Mouse (Mus musculus): ENCODE measurements around the gene Pcgf5. TPM values are rescaled to one million over a fixed set of nuclear protein-coding genes. Genes with fewer than 3 reads are reported as not detected.

The Pcgf5 gene
- 8.1 and 9.4 TPM in 2 replicates for polyA plus RNA-seq (2014; fragmentation: Nextera tagmentation; extraction: Ambion mirVana)

DNA sequence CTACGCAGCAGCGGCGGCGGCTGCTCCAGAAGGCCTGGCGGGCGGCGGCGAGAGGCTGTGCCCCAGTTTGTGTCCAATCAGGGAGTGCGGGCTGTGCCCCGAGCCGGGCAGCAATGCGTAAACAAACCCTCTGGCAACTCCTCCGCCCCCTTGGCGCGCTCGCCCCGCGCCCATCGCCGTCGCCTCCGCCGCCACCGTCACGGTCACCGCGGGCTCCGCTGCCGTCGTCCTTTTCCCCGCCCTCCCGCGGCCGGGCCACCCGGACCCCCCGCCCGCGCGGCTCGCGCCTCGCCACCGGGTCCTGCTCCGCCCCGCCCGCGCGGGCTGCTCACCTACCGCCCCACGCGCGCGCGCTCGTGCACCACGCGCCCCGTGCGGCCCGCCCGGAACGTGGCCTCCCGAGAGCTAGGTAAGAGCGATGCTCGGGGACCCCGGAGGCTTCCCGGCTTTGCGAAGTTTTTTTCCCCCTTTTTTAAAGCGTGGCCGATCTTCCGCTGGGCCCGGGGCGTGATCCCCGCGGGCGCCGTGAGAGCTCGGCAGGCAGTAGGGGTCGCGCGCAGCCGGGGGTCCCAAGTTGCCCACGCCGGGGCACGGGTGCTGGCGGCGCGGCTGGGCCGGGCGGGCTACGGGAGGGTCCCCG is at the start of gene Pcgf5:
TSS of gene Pcgf5 (plus strand) at position 149 of the 640 bp plus-strand sequence.
- Histone ChIP-seq H3K36me3 (ENCODE audit: control insufficient read depth, insufficient read depth, low read length) (no peaks in the 10 kb centered on the region), H3K9me3 (ENCODE audit: control insufficient read depth, low read length) (no peaks in the 10 kb centered on the region), H3K4me3 (ENCODE audit: low read depth, low read length) (peak within 1 kb of the TSS; percentile 73), H3K9ac (ENCODE audit: low read length) (peak within 1 kb of the TSS; percentile 45), H3K4me2 (ENCODE audit: low read depth) (peak within 1 kb of the TSS; percentile 100), H3K27me3 (ENCODE audit: control insufficient read depth, insufficient read depth, low read length) (peaks cover 39% of the 10 kb centered on the region), H3K4me1 (ENCODE audit: control insufficient read depth, insufficient read depth, low read length) (0 out of 2 replicates have a peak, but pooled peaks cover 3% of the 10 kb centered on the region), H3K27ac (ENCODE audit: low read depth, low read length) (no peak within 1 kb of the TSS)
- peak; percentile 67 for DNase-seq (ENCODE audit: low spot score)
- peak; percentile 76 for ATAC-seq (ENCODE audit: insufficient read depth, low FRiP score, low TSS enrichment)
- under 1% methylated on average over 47 of the region's 92 CpGs for WGBS

DNA sequence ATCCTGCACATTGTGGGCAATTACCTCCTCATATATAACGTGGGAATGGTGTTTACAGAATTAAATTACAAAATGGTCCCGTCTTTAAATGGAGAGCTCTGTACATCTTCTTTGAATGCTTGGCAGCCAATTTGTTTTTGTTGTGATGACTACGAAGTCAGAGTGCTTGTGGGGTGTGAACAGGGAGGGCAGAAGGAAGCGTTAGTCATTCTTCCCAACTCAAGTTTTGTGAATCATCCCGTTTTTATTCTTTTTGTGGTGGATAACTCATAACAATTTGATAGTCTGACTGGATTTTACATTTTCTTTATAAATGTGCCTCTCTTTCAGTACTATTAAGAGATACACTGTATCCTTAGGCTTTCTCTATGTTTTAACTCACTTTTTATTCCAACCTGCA is 42.6 kb upstream of the Pcgf5 start:
- Histone ChIP-seq H3K27me3 (ENCODE audit: control insufficient read depth, insufficient read depth, low read length) (no peaks in the 10 kb centered on the region), H3K36me3 (ENCODE audit: control insufficient read depth, insufficient read depth, low read length) (no peaks in the 10 kb centered on the region), H3K27ac (ENCODE audit: low read depth, low read length) (no peak overlapping the region), H3K4me2 (ENCODE audit: low read depth) (no peak overlapping the region), H3K9ac (ENCODE audit: low read length) (no peak overlapping the region), H3K4me1 (ENCODE audit: control insufficient read depth, insufficient read depth, low read length) (no peaks in the 10 kb centered on the region), H3K4me3 (ENCODE audit: low read depth, low read length) (no peak overlapping the region), H3K9me3 (ENCODE audit: control insufficient read depth, low read length) (no peaks in the 10 kb centered on the region)
- WGBS, result 79% methylated on average over 5 of the region's 5 CpGs
- ATAC-seq (ENCODE audit: insufficient read depth, low FRiP score, low TSS enrichment), result no peak
- DNase-seq (ENCODE audit: low spot score), result no peak

DNA sequence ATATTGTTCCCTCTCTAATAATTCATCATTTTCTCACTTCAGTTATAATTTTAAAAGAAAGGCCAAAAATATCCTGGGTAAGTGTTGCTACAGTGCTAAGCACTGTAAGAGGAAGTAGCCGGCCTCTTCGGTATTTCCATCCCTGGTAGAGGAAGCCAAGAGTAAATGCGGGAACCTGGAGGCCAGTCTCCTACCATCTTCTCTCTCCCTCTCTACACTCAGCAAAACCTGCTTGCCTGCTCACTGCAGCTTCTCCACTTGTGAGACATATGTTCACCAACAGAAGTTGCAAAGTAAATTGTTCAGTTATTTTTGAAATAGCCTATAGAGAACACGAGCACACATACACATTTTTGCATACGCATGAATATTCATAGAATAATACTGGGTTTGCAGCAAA is 34.1 kb upstream of the Pcgf5 start:
- H3K27ac ChIP-seq (ENCODE audit: low read depth, low read length), result no peak overlapping the region
- no peaks in the 10 kb centered on the region for H3K27me3 ChIP-seq (ENCODE audit: control insufficient read depth, insufficient read depth, low read length)
- H3K36me3 ChIP-seq (ENCODE audit: control insufficient read depth, insufficient read depth, low read length), result no peaks in the 10 kb centered on the region
- no peak overlapping the region for H3K4me3 ChIP-seq (ENCODE audit: low read depth, low read length)
- WGBS, result 93% methylated on average over 5 of the region's 5 CpGs
- no peaks in the 10 kb centered on the region for H3K4me1 ChIP-seq (ENCODE audit: control insufficient read depth, insufficient read depth, low read length)
- no peak overlapping the region for H3K4me2 ChIP-seq (ENCODE audit: low read depth)
- ATAC-seq (ENCODE audit: insufficient read depth, low FRiP score, low TSS enrichment), result no peak
- no peaks in the 10 kb centered on the region for H3K9me3 ChIP-seq (ENCODE audit: control insufficient read depth, low read length)
- H3K9ac ChIP-seq (ENCODE audit: low read length), result no peak overlapping the region
- no peak for DNase-seq (ENCODE audit: low spot score)

DNA sequence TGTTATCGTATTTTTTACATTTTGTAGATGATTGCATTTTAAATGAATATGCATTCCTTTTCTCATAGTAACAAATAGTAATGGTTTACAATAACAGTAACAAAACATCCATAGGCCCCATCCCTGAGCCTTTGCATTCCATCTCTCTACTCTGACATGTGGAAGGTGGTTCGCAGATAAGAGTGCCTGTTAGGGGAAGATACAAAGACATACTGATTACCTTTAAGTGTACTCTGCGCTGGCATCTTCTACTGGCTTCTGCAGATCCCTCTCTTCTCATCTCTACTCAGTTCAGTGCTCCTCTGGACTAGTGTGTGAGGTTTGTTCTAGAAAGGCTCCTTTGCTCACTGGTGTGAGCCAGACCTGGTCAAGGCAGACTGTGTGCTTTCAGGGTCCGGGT is 28.4 kb upstream of the Pcgf5 start:
- no peaks in the 10 kb centered on the region for H3K9me3 ChIP-seq (ENCODE audit: control insufficient read depth, low read length)
- no peak for DNase-seq (ENCODE audit: low spot score)
- no peak for ATAC-seq (ENCODE audit: insufficient read depth, low FRiP score, low TSS enrichment)
- H3K4me1 ChIP-seq (ENCODE audit: control insufficient read depth, insufficient read depth, low read length), result no peaks in the 10 kb centered on the region
- H3K36me3 ChIP-seq (ENCODE audit: control insufficient read depth, insufficient read depth, low read length), result no peaks in the 10 kb centered on the region
- H3K4me3 ChIP-seq (ENCODE audit: low read depth, low read length), result no peak overlapping the region
- H3K27me3 ChIP-seq (ENCODE audit: control insufficient read depth, insufficient read depth, low read length), result no peaks in the 10 kb centered on the region
- H3K27ac ChIP-seq (ENCODE audit: low read depth, low read length), result no peak overlapping the region
- no peak overlapping the region for H3K4me2 ChIP-seq (ENCODE audit: low read depth)
- no peak overlapping the region for H3K9ac ChIP-seq (ENCODE audit: low read length)
- WGBS, result 90% methylated on average over 4 of the region's 4 CpGs

DNA sequence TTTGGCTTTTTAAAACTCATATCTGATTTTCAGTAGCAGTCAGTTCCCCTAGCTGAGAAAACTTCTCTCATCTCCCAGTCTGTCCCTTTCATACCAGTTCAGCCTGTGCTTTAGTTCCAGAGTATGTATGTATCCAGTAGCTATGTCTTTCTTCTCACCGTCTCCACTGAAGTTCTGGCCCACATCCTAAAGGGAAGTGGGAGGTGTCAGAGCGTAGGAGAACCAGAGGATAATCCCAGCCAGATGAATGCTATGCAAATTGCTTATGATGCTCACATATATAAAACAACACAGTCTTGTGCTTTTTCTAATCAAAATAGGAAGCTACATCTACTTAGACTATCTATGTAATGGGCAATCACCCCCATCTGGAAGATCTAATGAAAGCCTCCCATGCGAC is 27.0 kb upstream of the Pcgf5 start:
- Histone ChIP-seq H3K9ac (ENCODE audit: low read length) (no peak overlapping the region), H3K27ac (ENCODE audit: low read depth, low read length) (no peak overlapping the region), H3K4me1 (ENCODE audit: control insufficient read depth, insufficient read depth, low read length) (no peaks in the 10 kb centered on the region), H3K36me3 (ENCODE audit: control insufficient read depth, insufficient read depth, low read length) (no peaks in the 10 kb centered on the region), H3K4me3 (ENCODE audit: low read depth, low read length) (no peak overlapping the region), H3K9me3 (ENCODE audit: control insufficient read depth, low read length) (no peaks in the 10 kb centered on the region), H3K4me2 (ENCODE audit: low read depth) (no peak overlapping the region), H3K27me3 (ENCODE audit: control insufficient read depth, insufficient read depth, low read length) (no peaks in the 10 kb centered on the region)
- 92% methylated on average over 3 of the region's 3 CpGs for WGBS
- ATAC-seq (ENCODE audit: insufficient read depth, low FRiP score, low TSS enrichment) (no peak), DNase-seq (ENCODE audit: low spot score) (no peak)

DNA sequence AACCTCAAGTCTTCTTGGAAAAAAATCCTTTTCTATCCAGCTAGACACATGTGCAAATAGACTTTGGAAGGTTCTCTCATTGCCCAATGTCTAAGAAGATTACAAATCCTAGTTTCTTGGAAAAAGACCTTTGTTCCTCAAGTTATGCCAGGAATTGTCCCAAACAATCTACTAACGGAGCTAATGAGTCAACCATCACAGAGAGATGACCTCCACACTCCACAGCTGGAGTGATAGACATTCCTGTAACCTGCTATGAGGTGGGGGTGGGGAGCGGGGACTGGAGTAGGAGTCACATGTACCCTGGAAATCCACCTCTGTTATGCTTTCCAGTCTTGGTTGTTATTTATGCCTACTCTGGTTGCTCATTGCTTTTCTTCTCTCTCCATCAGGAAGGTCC is 24.8 kb upstream of the Pcgf5 start:
- DNase-seq (ENCODE audit: low spot score) (no peak), ATAC-seq (ENCODE audit: insufficient read depth, low FRiP score, low TSS enrichment) (no peak)
- Histone ChIP-seq H3K27me3 (ENCODE audit: control insufficient read depth, insufficient read depth, low read length) (no peaks in the 10 kb centered on the region), H3K4me1 (ENCODE audit: control insufficient read depth, insufficient read depth, low read length) (no peaks in the 10 kb centered on the region), H3K36me3 (ENCODE audit: control insufficient read depth, insufficient read depth, low read length) (no peaks in the 10 kb centered on the region), H3K4me3 (ENCODE audit: low read depth, low read length) (no peak overlapping the region), H3K4me2 (ENCODE audit: low read depth) (no peak overlapping the region), H3K9ac (ENCODE audit: low read length) (no peak overlapping the region), H3K9me3 (ENCODE audit: control insufficient read depth, low read length) (no peaks in the 10 kb centered on the region), H3K27ac (ENCODE audit: low read depth, low read length) (no peak overlapping the region)
- WGBS, result 73% methylated on average over 2 of the region's 2 CpGs

DNA sequence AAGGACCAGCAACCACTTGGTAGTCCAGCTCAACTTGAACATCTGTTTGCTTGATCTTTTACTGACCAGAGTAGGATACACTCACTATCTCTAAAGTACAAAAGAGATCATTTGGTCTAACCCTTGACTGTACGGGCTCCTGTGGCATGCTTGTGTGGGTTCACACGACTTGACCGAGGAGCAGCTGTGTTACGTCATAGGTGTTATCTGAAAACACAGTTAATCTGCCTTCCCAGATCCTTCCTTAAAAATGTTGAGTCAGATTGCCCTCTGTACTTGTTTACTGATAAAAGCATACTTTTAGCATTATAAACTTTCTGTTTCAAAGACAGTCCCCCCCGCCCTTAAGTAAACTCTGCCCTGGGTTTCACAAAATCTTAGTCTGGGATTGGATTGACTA is 19.4 kb upstream of the Pcgf5 start:
- no peak overlapping the region for H3K4me3 ChIP-seq (ENCODE audit: low read depth, low read length)
- no peak overlapping the region for H3K4me2 ChIP-seq (ENCODE audit: low read depth)
- no peaks in the 10 kb centered on the region for H3K9me3 ChIP-seq (ENCODE audit: control insufficient read depth, low read length)
- DNase-seq (ENCODE audit: low spot score), result no peak
- no peak overlapping the region for H3K9ac ChIP-seq (ENCODE audit: low read length)
- ATAC-seq (ENCODE audit: insufficient read depth, low FRiP score, low TSS enrichment), result no peak
- no peaks in the 10 kb centered on the region for H3K36me3 ChIP-seq (ENCODE audit: control insufficient read depth, insufficient read depth, low read length)
- H3K4me1 ChIP-seq (ENCODE audit: control insufficient read depth, insufficient read depth, low read length), result no peaks in the 10 kb centered on the region
- 88% methylated on average over 5 of the region's 5 CpGs for WGBS
- H3K27me3 ChIP-seq (ENCODE audit: control insufficient read depth, insufficient read depth, low read length), result no peaks in the 10 kb centered on the region
- H3K27ac ChIP-seq (ENCODE audit: low read depth, low read length), result no peak overlapping the region

DNA sequence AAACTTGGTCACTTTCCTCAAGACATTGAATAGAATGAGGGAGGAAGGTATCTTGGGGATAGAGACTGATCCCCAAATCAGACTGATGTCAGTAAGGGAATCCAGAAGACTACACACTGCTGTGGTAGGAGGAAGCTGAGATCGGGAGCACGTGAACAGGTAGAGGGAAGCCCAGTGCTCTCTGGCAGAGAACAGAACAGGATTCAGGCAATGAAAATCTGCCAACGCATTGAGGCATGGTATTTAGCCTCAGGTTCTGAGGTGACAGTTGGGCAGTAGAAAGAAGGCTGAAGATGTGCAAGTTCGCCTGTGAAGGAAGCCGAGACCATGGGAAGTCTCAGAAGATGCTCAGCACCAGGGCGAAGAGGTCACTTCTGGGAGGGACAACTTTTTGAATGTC is 733 bp upstream of the Pcgf5 start:
- Histone ChIP-seq H3K4me1 (ENCODE audit: control insufficient read depth, insufficient read depth, low read length) (0 out of 2 replicates have a peak, but pooled peaks cover 3% of the 10 kb centered on the region), H3K27ac (ENCODE audit: low read depth, low read length) (no peak overlapping the region), H3K9ac (ENCODE audit: low read length) (no peak overlapping the region), H3K27me3 (ENCODE audit: control insufficient read depth, insufficient read depth, low read length) (peaks cover 39% of the 10 kb centered on the region), H3K9me3 (ENCODE audit: control insufficient read depth, low read length) (no peaks in the 10 kb centered on the region), H3K4me3 (ENCODE audit: low read depth, low read length) (no peak overlapping the region), H3K36me3 (ENCODE audit: control insufficient read depth, insufficient read depth, low read length) (no peaks in the 10 kb centered on the region), H3K4me2 (ENCODE audit: low read depth) (peak overlapping the region; percentile 100; the same call in 1 of the 2 replicates)
- no peak for DNase-seq (ENCODE audit: low spot score)
- WGBS, result 17% methylated on average over 6 of the region's 6 CpGs
- ATAC-seq (ENCODE audit: insufficient read depth, low FRiP score, low TSS enrichment), result no peak

DNA sequence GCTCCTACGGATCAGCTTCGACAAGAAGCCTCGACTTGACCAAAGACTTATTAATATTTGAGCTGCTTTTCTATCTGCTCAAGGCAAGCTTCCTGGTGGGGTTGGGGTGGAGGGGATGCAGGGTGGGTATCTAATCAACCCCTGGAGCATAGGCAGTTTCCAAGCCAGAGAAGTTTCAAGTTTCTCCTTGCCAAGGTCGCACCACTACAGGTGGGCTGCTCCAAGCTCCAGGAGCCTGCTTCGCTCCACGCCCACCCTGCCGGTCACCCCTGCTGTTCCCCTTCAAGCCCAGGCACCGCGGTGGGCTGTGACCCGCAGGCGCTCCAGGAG is 313 bp upstream of the Pcgf5 start:
- no peaks in the 10 kb centered on the region for H3K9me3 ChIP-seq (ENCODE audit: control insufficient read depth, low read length)
- H3K27me3 ChIP-seq (ENCODE audit: control insufficient read depth, insufficient read depth, low read length), result peaks cover 39% of the 10 kb centered on the region
- 2% methylated on average over 11 of the region's 11 CpGs for WGBS
- ATAC-seq (ENCODE audit: insufficient read depth, low FRiP score, low TSS enrichment) (no peak), DNase-seq (ENCODE audit: low spot score) (no peak)
- 0 out of 2 replicates have a peak, but pooled peaks cover 3% of the 10 kb centered on the region for H3K4me1 ChIP-seq (ENCODE audit: control insufficient read depth, insufficient read depth, low read length)
- peak overlapping the region; percentile 73 for H3K4me3 ChIP-seq (ENCODE audit: low read depth, low read length)
- H3K4me2 ChIP-seq (ENCODE audit: low read depth), result peak overlapping the region; percentile 100
- H3K27ac ChIP-seq (ENCODE audit: low read depth, low read length), result no peak overlapping the region
- H3K36me3 ChIP-seq (ENCODE audit: control insufficient read depth, insufficient read depth, low read length), result no peaks in the 10 kb centered on the region
- no peak overlapping the region for H3K9ac ChIP-seq (ENCODE audit: low read length)
